Mouse (Mus musculus) ES-Bruce4 (cell line): ENCODE measurements around the gene Hoxc13.

ENCODE experiments used
- CTCF ChIP-seq: IDR thresholded peaks from one replicate; pipeline ENCODE4 v1.8.1; 2011; ENCODE audit warnings: low read depth, low read length
- EP300 ChIP-seq: IDR thresholded peaks from 2 replicates; pipeline ENCODE4 v1.6.1; 2011; ENCODE audit warnings: low read depth, low read length; ENCODE audit not compliant: insufficient read depth

DNA sequence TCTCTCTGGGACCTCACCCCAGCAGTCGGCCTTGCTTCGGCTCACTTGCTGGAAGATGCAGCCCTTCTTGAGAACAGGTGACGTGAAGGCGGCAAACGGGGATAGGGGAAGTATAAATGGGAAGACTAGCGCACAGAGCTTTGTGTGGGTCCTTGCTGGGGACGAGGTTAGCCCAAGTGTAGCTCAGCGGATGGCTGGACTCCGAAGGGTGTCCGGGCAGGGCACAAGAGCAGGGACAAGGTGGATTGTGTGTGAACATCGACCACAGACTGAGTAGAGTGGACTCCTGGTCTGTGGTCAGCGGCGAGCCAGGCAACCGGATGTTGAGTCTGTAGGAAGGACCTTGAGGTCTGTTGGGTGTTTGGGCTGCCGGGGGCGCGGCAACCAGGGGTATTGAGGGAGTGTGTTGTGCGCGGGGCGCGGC lies 54.8 kb downstream of the Hoxc13 start:
- TF ChIP-seq CTCF (no peak), EP300 (no peak)
